Mouse (Mus musculus) forebrain, embryonic 16.5 days (tissue): Measurements from ENCODE around the gene Rtl1. TPM values are rescaled to one million over a fixed set of nuclear protein-coding genes. Genes with fewer than 3 reads are reported as not detected.
A peak's percentile ranks its signal among the peaks of the same experiment; 100 is the strongest.

ENCODE experiments used
- ATAC-seq: fragments of 200-750 bp; cut with Nextera tagmentation; 2 replicates; pipeline ENCODE4 v1.8.0; 2017; ENCODE audit warnings: mild to moderate bottlenecking, moderate library complexity
- H3K27ac ChIP-seq: fragments of 300-500 bp; sonication (generic); 2 replicates; pipeline ENCODE4 v1.5.1; 2014; ENCODE audit warnings: low read length, control low read depth
- H3K27me3 ChIP-seq: fragments of 300-500 bp; sonication (generic); replicated peaks from 2 replicates; pipeline ENCODE4 v1.6.1; 2014; ENCODE audit warnings: low read length; ENCODE audit not compliant: control insufficient read depth, insufficient read depth
- H3K36me3 ChIP-seq: fragments of 300-500 bp; sonication (generic); 2 replicates; pipeline ENCODE4 v1.6.1; 2014; ENCODE audit not compliant: control insufficient read depth, insufficient read depth
- H3K4me1 ChIP-seq: fragments of 300-500 bp; sonication (generic); replicated peaks from 2 replicates; pipeline ENCODE4 v1.6.1; 2014; ENCODE audit warnings: low read length; ENCODE audit not compliant: control insufficient read depth, insufficient read depth
- H3K4me2 ChIP-seq: fragments of 300-500 bp; sonication (generic); 2 replicates; pipeline ENCODE4 v1.6.1; 2014; ENCODE audit warnings: mild to moderate bottlenecking, low read length, control low read depth
- H3K4me3 ChIP-seq: fragments of 300-500 bp; sonication (generic); replicated peaks from 2 replicates; pipeline ENCODE4 v1.5.1; 2014; ENCODE audit warnings: mild to moderate bottlenecking, low read length, control low read depth
- H3K9ac ChIP-seq: fragments of 300-500 bp; sonication (generic); replicated peaks from 2 replicates; pipeline ENCODE4 v1.6.1; 2014; ENCODE audit warnings: low read depth, low read length, control low read depth
- H3K9me3 ChIP-seq: fragments of 300-500 bp; sonication (generic); 2 replicates; pipeline ENCODE4 v1.6.1; 2016; ENCODE audit warnings: low read length; ENCODE audit not compliant: control insufficient read depth
- WGBS: fragments of 180-500 bp; shearing (Covaris S2); extraction: QIAGEN DNeasy Blood & Tissue Kit; methylation state at CpG from one replicate; pipeline ENCODE4 v1.1.7; 2014; 5-methylcytosine and 5-hydroxymethylcytosine counted together
- polyA plus RNA-seq: library from polyadenylated mRNA; unstranded; fragments of >200 nt; fragmentation: Nextera tagmentation; extraction: Ambion mirVana; gene quantifications from 2 replicates; pipeline ENCODE4 v1.2.1, GENCODE M21; 2015

Gene Rtl1
- polyA plus RNA-seq, 1 experiment from 2014 or later, result 1.2 TPM

- Histone ChIP-seq H3K4me1 (peaks cover 6% of the 10 kb centered on the region; the same call in 1 of the 2 replicates), H3K9ac (no peak overlapping the region), H3K9me3 (no peaks in the 10 kb centered on the region), H3K27me3 (no peaks in the 10 kb centered on the region), H3K4me2 (no peak overlapping the region), H3K4me3 (no peak overlapping the region), H3K36me3 (peaks cover 15% of the 10 kb centered on the region), H3K27ac (no peak overlapping the region)
- 46% methylated on average over 10 of the region's 10 CpGs for WGBS
- ATAC-seq, result no peak
These were observed 14.3 kb upstream of the Rtl1 start for GRCm38 (mm10) chr12:109614416-109614815.

GRCm38 (mm10) chr12:109612392-109613385, 12.6 kb upstream of the Rtl1 start:
- Histone ChIP-seq H3K36me3 (peaks cover 24% of the 10 kb centered on the region), H3K9me3 (no peaks in the 10 kb centered on the region), H3K4me3 (peak overlapping the region; percentile 25), H3K4me1 (peaks cover 6% of the 10 kb centered on the region; the same call in 1 of the 2 replicates), H3K9ac (no peak overlapping the region), H3K4me2 (peak overlapping the region; percentile 44), H3K27me3 (no peaks in the 10 kb centered on the region), H3K27ac (no peak overlapping the region)
- ATAC-seq, result no peak
- WGBS, result 49% methylated on average over 34 of the region's 34 CpGs

- Histone ChIP-seq H3K4me3 (no peak overlapping the region), H3K27ac (no peak overlapping the region), H3K4me1 (peaks cover 4% of the 10 kb centered on the region; the same call in 1 of the 2 replicates), H3K27me3 (no peaks in the 10 kb centered on the region), H3K36me3 (peaks cover 25% of the 10 kb centered on the region), H3K9ac (no peak overlapping the region), H3K4me2 (no peak overlapping the region), H3K9me3 (no peaks in the 10 kb centered on the region)
- ATAC-seq, result no peak
- 53% methylated on average over 13 of the region's 13 CpGs for WGBS
These were observed 8.7 kb upstream of the Rtl1 start for GRCm38 (mm10) chr12:109608576-109609440.

GRCm38 (mm10) chr12:109607953-109608352, 7.8 kb upstream of the Rtl1 start:
- Histone ChIP-seq H3K9ac (no peak overlapping the region), H3K4me2 (no peak overlapping the region), H3K4me1 (peaks cover 1% of the 10 kb centered on the region; the same call in 1 of the 2 replicates), H3K9me3 (no peaks in the 10 kb centered on the region), H3K27me3 (no peaks in the 10 kb centered on the region), H3K27ac (no peak overlapping the region), H3K36me3 (peaks cover 26% of the 10 kb centered on the region), H3K4me3 (no peak overlapping the region)
- no peak for ATAC-seq
- 30% methylated on average over 9 of the region's 9 CpGs for WGBS

GRCm38 (mm10) chr12:109607191-109607590, 7.1 kb upstream of the Rtl1 start:
- H3K27me3 ChIP-seq, result no peaks in the 10 kb centered on the region
- no peak overlapping the region for H3K9ac ChIP-seq
- no peaks in the 10 kb centered on the region for H3K9me3 ChIP-seq
- no peak overlapping the region for H3K4me3 ChIP-seq
- H3K4me2 ChIP-seq, result no peak overlapping the region
- 36% methylated on average over 9 of the region's 9 CpGs for WGBS
- H3K4me1 ChIP-seq, result no peaks in the 10 kb centered on the region
- no peak for ATAC-seq
- H3K27ac ChIP-seq, result no peak overlapping the region
- H3K36me3 ChIP-seq, result peaks cover 26% of the 10 kb centered on the region

GRCm38 (mm10) chr12:109604982-109605721, 5.0 kb upstream of the Rtl1 start:
- no peak overlapping the region for H3K9ac ChIP-seq
- H3K9me3 ChIP-seq, result no peaks in the 10 kb centered on the region
- no peak overlapping the region for H3K4me2 ChIP-seq
- H3K27ac ChIP-seq, result no peak overlapping the region
- no peaks in the 10 kb centered on the region for H3K4me1 ChIP-seq
- H3K27me3 ChIP-seq, result no peaks in the 10 kb centered on the region
- 56% methylated on average over 16 of the region's 16 CpGs for WGBS
- no peak for ATAC-seq
- no peak overlapping the region for H3K4me3 ChIP-seq
- peaks cover 16% of the 10 kb centered on the region for H3K36me3 ChIP-seq

GRCm38 (mm10) chr12:109598551-109599250, 1.4 kb downstream of the Rtl1 start:
- Histone ChIP-seq H3K27me3 (no peaks in the 10 kb centered on the region), H3K27ac (no peak overlapping the region), H3K36me3 (no peaks in the 10 kb centered on the region), H3K4me2 (no peak overlapping the region), H3K9me3 (no peaks in the 10 kb centered on the region), H3K4me1 (peaks cover 9% of the 10 kb centered on the region), H3K9ac (no peak overlapping the region), H3K4me3 (no peak overlapping the region)
- ATAC-seq, result no peak
- WGBS, result 67% methylated on average over 12 of the region's 12 CpGs

- H3K36me3 ChIP-seq, result no peaks in the 10 kb centered on the region
- no peak overlapping the region for H3K9ac ChIP-seq
- 44% methylated on average over 3 of the region's 3 CpGs for WGBS
These were observed 3.4 kb downstream of the Rtl1 start for GRCm38 (mm10) chr12:109596726-109597125.

More at GRCm38 (mm10) chr12:109596726-109597125, 3.4 kb downstream of the Rtl1 start:
- Histone ChIP-seq H3K27ac (no peak overlapping the region), H3K9me3 (no peaks in the 10 kb centered on the region), H3K4me3 (no peak overlapping the region), H3K27me3 (no peaks in the 10 kb centered on the region), H3K4me2 (no peak overlapping the region), H3K4me1 (peaks cover 9% of the 10 kb centered on the region)
- ATAC-seq, result no peak
